Comparison of ENCODE assay signal across 25 mouse cellular contexts in the genomic region with DNA sequence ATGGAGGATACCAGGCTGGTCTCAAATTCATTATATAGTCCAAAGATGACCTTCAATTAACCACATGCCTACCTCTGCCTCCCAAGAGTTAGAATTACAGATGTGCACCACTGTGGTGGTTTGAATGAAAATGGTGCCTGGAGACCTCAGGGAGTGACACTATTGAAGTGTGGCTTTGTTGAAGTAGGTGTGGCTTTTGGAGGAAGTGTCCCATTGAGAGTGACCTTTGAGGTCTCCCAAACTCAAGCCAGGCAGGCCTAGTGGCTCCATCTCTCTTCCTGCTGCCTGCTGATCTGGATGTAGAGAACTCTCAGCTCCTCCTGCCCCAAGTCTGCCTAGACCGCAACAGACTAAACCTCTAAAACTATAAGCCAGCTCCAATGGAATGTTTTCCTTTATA. TPM values are rescaled to one million over a fixed set of nuclear protein-coding genes. Genes with fewer than 3 reads are reported as not detected.
"Had no signal": no experiment of that assay in that cellular context is flagged by ENCODE, and none has a peak within 500 bp of the region (broad histone marks: within the 10 kb centered on the region; RNA-seq: fewer than 3 reads in every experiment).

No protein-coding gene starts in this region.

- H3K9ac ChIP-seq: liver, postnatal 0 days; lung, embryonic 15.5 days; midbrain, embryonic 12.5 days; neural tube, embryonic 12.5 days; stomach, embryonic 15.5 days had no signal

- H3K36me3 ChIP-seq: lung, embryonic 15.5 days; midbrain, embryonic 12.5 days; neural tube, embryonic 12.5 days; stomach, embryonic 15.5 days had no signal

- H3K27ac ChIP-seq: lung, embryonic 15.5 days; macrophage; midbrain, embryonic 12.5 days; neural tube, embryonic 12.5 days; stomach, embryonic 15.5 days; stomach, postnatal 0 days had no signal

- H3K9me3 ChIP-seq: lung, embryonic 15.5 days; midbrain, embryonic 12.5 days; neural tube, embryonic 12.5 days; stomach, embryonic 15.5 days had no signal

- H3K4me1 ChIP-seq: lung, embryonic 15.5 days; megakaryocyte, embryonic 14.5 days; midbrain, embryonic 12.5 days; neural tube, embryonic 12.5 days; stomach, embryonic 15.5 days had no signal

- H3K27me3 ChIP-seq: lung, embryonic 15.5 days; midbrain, embryonic 12.5 days; neural tube, embryonic 12.5 days; stomach, embryonic 15.5 days had no signal

- DNase-seq: liver, postnatal 0 days; lung, adult 2 months; lung, postnatal 14 days; lung, postnatal 36 days; midbrain, embryonic 14.5 days; right cerebral cortex, postnatal 14 days; thymus, adult 18-20 months; thymus, postnatal 14 days; thymus, postnatal 36 days had no signal

- H3K4me3 ChIP-seq: lung, embryonic 15.5 days; megakaryocyte, embryonic 14.5 days; midbrain, embryonic 12.5 days; neural tube, embryonic 12.5 days; stomach, embryonic 15.5 days had no signal

- ATAC-seq: liver, postnatal 0 days; lung, postnatal 0 days had no signal

- H3K4me2 ChIP-seq: lung, embryonic 15.5 days; midbrain, embryonic 12.5 days; neural tube, embryonic 12.5 days; stomach, embryonic 15.5 days had no signal

RNA-seq across cellular contexts. Expression of gene 6030452D12Rik, which starts 57.6 kb away (rescaled TPM):
- total RNA-seq: megakaryocyte progenitor cell, adult 5-6 weeks; midbrain, postnatal 0 days; monocyte, adult 5-6 weeks; neutrophil, adult 5-6 weeks had no signal
- polyA plus RNA-seq: liver, postnatal 0 days; lung, adult 2 months; lung, embryonic 15.5 days; lung, postnatal 0 days; macrophage; midbrain, embryonic 12.5 days; midbrain, embryonic 14.5 days; midbrain, postnatal 0 days; neural tube, embryonic 12.5 days; neural tube, embryonic 14.5 days; spleen, adult 2 months; stomach, embryonic 15.5 days; stomach, postnatal 0 days; testis, adult 2 months; thymus, postnatal 0 days had no signal
